Mouse (Mus musculus) liver, adult 2 months (tissue): ENCODE results near the gene Ralgps1. TPM values are rescaled to one million over a fixed set of nuclear protein-coding genes. Genes with fewer than 3 reads are reported as not detected.
"Not testable (repeated sequence)": the region's sequence is repeated elsewhere in the genome, so short reads cannot be mapped to it uniquely, and the experiment has no call there.

Experiments
- DNase-seq: peaks from one replicate; pipeline ENCODE4 v3.0.0-alpha.2; 2011; ENCODE audit warnings: low read depth, low spot score; ENCODE audit errors: extremely low read depth
- H3K27ac ChIP-seq: fragments of 200-500 bp; replicated peaks from 2 replicates; pipeline ENCODE4 v1.5.1; 2012; ENCODE audit warnings: low read depth, mild to moderate bottlenecking, control low read depth, inconsistent platforms, low read length; ENCODE audit not compliant: insufficient read depth
- H3K27me3 ChIP-seq: fragments of 200-500 bp; 2 replicates; pipeline ENCODE4 v1.6.1; 2012; ENCODE audit warnings: mild to moderate bottlenecking, moderate library complexity, low read length, inconsistent platforms; ENCODE audit not compliant: control insufficient read depth, insufficient read depth
- H3K36me3 ChIP-seq: fragments of 200-500 bp; 2 replicates; pipeline ENCODE4 v1.6.1; 2012; ENCODE audit warnings: low read length, inconsistent platforms; ENCODE audit not compliant: control insufficient read depth, insufficient read depth
- H3K4me1 ChIP-seq: fragments of 200-500 bp; 2 replicates; pipeline ENCODE4 v1.6.1; 2011; ENCODE audit warnings: low read length; ENCODE audit not compliant: control insufficient read depth, insufficient read depth
- H3K4me3 ChIP-seq: fragments of 200-500 bp; 2 replicates; pipeline ENCODE4 v1.5.1; 2011; ENCODE audit warnings: low read depth, mild to moderate bottlenecking, control low read depth, low read length, moderate library complexity; ENCODE audit not compliant: insufficient read depth
- H3K79me2 ChIP-seq: fragments of 200-500 bp; 2 replicates; pipeline ENCODE4 v1.6.1; 2012; ENCODE audit warnings: inconsistent platforms, mild to moderate bottlenecking, low read length, moderate library complexity; ENCODE audit not compliant: control insufficient read depth, insufficient read depth
- H3K9ac ChIP-seq: fragments of 200-500 bp; 2 replicates; pipeline ENCODE4 v1.6.1; 2012; ENCODE audit warnings: low read depth, mild to moderate bottlenecking, control low read depth, inconsistent platforms, low read length
- CTCF ChIP-seq: fragments of 200-500 bp; IDR thresholded peaks from 2 replicates; pipeline ENCODE4 v1.5.1; 2011; ENCODE audit warnings: low read depth, low read length, control low read depth
- POLR2A ChIP-seq: fragments of 200-500 bp; IDR thresholded peaks from 2 replicates; pipeline ENCODE4 v1.6.1; 2011; ENCODE audit warnings: low read length, control low read depth; ENCODE audit not compliant: insufficient read depth; ENCODE audit errors: extremely low read depth
- WGBS: fragments of 180-500 bp; shearing (Covaris S2); methylation state at CpG from one replicate; pipeline ENCODE4 v1.1.7; 2018; 5-methylcytosine and 5-hydroxymethylcytosine counted together
- polyA plus RNA-seq: library from polyadenylated mRNA; depleted of rRNA; stranded (reverse); fragments of >200 nt; gene quantifications from 2 replicates; pipeline ENCODE4 v1.2.3, GENCODE M21; 2012
- total RNA-seq: library from RNA; depleted of rRNA; stranded (reverse); fragments of >200 nt; gene quantifications from 2 replicates; pipeline ENCODE4 v1.2.3, GENCODE M21; 2014

The Ralgps1 gene
- total and polyA plus RNA-seq, 2 experiments = 2.6 to 3.3 TPM

DNA sequence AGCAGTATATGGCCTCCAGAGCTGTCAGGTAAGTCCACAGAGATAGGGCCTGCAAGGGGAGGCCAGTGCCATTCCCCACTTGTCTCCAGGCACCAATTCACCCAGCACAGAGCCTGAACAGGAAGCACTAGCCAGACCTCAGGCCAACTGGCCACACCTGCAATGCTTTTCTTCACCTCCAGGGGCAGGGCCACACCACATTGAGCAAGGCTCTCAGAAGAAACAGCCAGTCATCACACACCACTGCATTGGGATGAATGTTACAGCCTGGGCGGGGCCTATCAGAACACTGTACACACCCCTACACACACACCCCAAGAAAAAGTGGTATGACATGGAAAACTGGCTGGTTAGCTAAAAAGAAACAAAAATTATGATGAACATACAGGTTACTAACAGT, 42.3 kb downstream of the Ralgps1 start:
- no peak overlapping the region for H3K27ac ChIP-seq
- no peaks in the 10 kb centered on the region for H3K4me1 ChIP-seq
- no peaks in the 10 kb centered on the region for H3K27me3 ChIP-seq
- TF ChIP-seq CTCF (peak; percentile 86), POLR2A (no peak)
- H3K4me3 ChIP-seq = no peak overlapping the region
- no peaks in the 10 kb centered on the region for H3K36me3 ChIP-seq
- H3K79me2 ChIP-seq = no peaks in the 10 kb centered on the region
- DNase-seq = peak; percentile 29
- no peak overlapping the region for H3K9ac ChIP-seq
- WGBS = 97% methylated on average over 1 of the region's 1 CpGs

- no peak for TF ChIP-seq POLR2A
- no peak for TF ChIP-seq CTCF
- Histone ChIP-seq H3K9ac (no peak overlapping the region), H3K79me2 (no peaks in the 10 kb centered on the region), H3K27ac (no peak overlapping the region), H3K36me3 (no peaks in the 10 kb centered on the region), H3K4me1 (no peaks in the 10 kb centered on the region), H3K4me3 (no peak overlapping the region), H3K27me3 (no peaks in the 10 kb centered on the region)
- no peak for DNase-seq
- WGBS = 77% methylated on average over 3 of the region's 3 CpGs
Observed at GRCm38 (mm10) chr2:33325359-33325758, 45.9 kb downstream of the Ralgps1 start.

DNA sequence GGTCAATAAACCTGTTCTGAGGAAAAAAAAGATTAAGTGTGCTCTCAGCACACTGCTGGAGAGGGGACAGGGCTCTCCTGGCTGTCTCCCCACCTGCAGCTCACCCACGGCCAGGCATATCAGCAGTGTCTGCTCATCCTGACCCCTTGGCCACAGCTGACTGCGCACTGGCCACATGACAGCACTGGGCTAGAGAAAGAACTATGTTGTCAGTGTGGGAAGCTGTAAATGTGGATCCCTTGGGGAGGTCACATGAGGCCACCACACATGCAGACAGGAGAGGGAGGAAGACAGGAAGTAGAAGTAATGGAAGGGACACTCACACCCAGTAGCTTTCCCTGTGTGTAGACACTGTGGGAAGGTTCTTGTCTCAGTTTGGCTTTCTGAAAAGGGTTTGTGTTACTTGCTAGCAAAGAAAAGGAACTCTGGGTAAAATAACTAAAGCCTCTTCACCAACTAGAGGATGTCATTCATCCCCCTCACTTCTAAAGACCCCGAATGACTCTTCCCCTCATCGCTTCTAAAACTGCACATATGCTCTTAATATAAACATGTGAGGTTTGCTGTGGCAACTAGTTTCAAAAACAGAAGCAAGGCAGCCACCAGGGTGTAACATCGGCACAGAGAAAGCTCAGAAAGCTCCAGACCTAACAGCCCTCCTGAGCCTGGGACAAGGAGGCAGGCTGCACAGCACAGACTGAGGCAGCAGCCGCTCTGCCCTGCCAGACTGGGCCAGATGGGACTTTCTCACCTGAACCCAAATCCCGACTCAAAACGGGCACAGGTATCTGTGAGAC, 47.3 kb downstream of the Ralgps1 start:
- Histone ChIP-seq H3K79me2 (no peaks in the 10 kb centered on the region), H3K9ac (no peak overlapping the region), H3K4me1 (no peaks in the 10 kb centered on the region), H3K27me3 (no peaks in the 10 kb centered on the region), H3K27ac (no peak overlapping the region), H3K36me3 (no peaks in the 10 kb centered on the region), H3K4me3 (no peak overlapping the region)
- no peak for DNase-seq
- WGBS = 84% methylated on average over 8 of the region's 8 CpGs
- no peak for TF ChIP-seq CTCF
- no peak for TF ChIP-seq POLR2A

- H3K4me1 ChIP-seq, H3K27me3 ChIP-seq, H3K4me3 ChIP-seq, H3K36me3 ChIP-seq, H3K79me2 ChIP-seq, H3K9ac ChIP-seq, DNase-seq, H3K27ac ChIP-seq: not testable (repeated sequence)
- WGBS = 95% methylated on average over 9 of the region's 9 CpGs
Observed at GRCm38 (mm10) chr2:33323043-33323625, 48.2 kb downstream of the Ralgps1 start.

GRCm38 (mm10) chr2:33321641-33322040, 49.6 kb downstream of the Ralgps1 start:
- Histone ChIP-seq H3K4me1 (no peaks in the 10 kb centered on the region), H3K79me2 (no peaks in the 10 kb centered on the region), H3K36me3 (no peaks in the 10 kb centered on the region), H3K27me3 (no peaks in the 10 kb centered on the region), H3K27ac (no peak overlapping the region), H3K9ac (no peak overlapping the region), H3K4me3 (no peak overlapping the region)
- TF ChIP-seq CTCF (no peak), POLR2A (no peak)
- 84% methylated on average over 2 of the region's 2 CpGs for WGBS
- DNase-seq = no peak

- H3K79me2 ChIP-seq = no peaks in the 10 kb centered on the region
Observed at GRCm38 (mm10) chr2:33321031-33321430, 50.3 kb downstream of the Ralgps1 start.

More at GRCm38 (mm10) chr2:33321031-33321430, 50.3 kb downstream of the Ralgps1 start:
- H3K27me3 ChIP-seq = no peaks in the 10 kb centered on the region
- WGBS = 87% methylated on average over 2 of the region's 2 CpGs
- H3K36me3 ChIP-seq = no peaks in the 10 kb centered on the region
- TF ChIP-seq CTCF = no peak
- H3K27ac ChIP-seq = no peak overlapping the region
- H3K4me1 ChIP-seq = no peaks in the 10 kb centered on the region
- DNase-seq = no peak
- no peak overlapping the region for H3K4me3 ChIP-seq
- no peak overlapping the region for H3K9ac ChIP-seq
